Mouse (Mus musculus) gastrocnemius, adult 8-10 months (tissue): ENCODE measurements at regions not wholly inside any gene's neighbourhood (a gene's known extent, or its start where the extent isn't known, plus 50 kb on each side); places are given as distances from the start of the nearest gene placed in this dataset.

Experiments used
- DNase-seq, 2 experiments: peaks; one replicate each; pipeline ENCODE4 v3.0.0; 2022; ENCODE audit warnings: low spot score in 2 of 2

DNA sequence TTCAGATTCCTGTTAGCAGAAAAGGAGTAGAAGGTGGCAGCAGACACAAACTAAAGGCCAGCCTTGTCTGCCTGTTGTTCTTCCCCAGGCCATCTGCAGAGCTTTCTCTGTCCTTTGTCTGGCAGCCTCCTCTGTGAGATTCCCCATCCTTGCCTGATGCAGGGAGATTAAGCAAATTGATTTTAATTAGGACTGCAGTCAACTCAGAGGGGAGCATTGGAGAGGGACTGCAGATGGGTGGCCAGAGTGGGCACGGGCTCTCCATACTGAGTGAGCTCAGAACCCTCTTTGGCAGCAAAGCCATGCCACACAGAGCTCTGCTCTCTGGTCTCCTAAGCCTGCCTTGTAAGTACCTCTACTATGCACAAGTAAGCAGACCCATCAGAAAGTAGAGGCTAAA lies 158.5 kb downstream of the Maf start:
- no peak for DNase-seq

DNA sequence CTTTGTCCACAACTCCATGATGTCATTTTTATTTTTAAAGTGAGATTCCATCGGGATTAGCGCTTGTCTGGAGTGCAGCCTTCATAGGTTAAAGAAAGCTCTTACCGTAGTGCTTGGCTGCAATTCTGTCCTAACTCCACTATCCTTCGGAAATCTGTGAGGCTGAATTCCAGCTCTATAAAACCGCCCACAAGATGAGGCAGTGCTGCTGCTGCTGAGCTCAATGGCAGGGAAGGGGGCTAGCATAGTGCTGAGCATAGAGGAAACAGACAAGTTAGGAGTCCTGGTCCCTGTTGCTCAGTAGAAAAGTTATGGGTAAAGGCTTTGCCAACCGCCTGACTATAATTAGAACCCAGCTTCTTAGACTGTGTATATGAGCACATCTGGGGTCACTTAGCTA lies 163.5 kb downstream of the Maf start:
- no peak for DNase-seq

DNA sequence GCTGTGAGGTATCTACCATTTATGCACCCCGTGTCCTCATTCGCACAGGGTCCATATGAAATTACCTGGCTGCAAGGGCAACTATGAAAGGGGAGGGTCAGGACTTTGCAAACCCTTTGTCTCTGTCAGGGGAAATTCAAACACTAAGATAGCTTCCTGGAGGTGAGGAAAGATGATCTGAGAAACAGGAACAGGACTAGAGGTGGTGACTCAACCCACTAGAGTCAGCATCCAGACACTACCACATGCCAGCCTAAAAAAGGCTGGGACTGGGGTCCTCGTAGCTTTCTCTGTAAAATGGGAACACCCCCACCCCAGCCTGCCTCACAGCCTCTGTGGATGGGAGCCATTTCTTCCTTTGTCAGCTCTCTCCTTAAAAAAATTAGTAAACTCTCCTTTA lies 164.7 kb downstream of the Maf start:
- no peak for DNase-seq

- no peak for DNase-seq
Observed at GRCm38 (mm10) chr8:115539600-115539999, 168.0 kb downstream of the Maf start.

DNA sequence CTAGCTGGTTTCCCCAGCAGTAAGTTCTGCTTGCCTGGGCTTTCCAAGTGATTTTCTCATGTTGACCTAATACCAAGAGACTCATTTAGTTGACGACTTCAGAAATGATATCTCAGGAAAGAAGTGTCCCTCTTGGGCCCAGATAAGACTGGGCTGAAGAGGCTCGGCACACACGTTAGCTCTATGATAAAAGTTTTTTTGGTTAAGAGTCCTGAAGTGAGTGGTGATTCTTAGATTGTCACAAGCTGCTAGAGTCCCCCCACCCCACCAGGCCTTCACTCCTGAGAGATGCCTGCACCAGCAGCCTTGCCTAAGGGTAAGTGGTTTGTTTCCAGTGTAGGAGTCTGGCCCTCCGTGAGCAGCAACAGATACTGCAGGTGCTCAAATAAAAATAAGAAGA lies 169.4 kb downstream of the Maf start:
- DNase-seq: no peak

DNA sequence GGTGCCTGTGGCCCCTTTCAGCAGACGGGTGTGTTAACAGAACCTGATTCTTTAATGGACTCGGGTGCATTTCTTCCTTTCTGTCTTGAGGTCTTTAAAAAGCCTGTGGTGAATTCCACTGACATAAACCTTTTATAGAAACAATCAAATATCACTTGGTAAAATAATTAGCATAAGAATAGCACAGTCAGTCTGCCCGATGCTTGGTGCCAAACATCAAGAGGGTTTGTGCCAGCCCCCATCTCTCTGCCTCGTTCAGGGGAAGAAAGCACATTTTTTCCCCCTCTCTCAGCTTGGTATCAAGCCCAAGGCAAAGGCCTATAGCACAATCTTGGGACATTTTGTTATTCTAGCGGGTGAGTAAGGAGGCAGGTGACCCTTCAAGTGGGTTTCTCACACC lies 169.8 kb downstream of the Maf start:
- DNase-seq: no peak

GRCm38 (mm10) chr8:115536554-115537346 lies 170.8 kb downstream of the Maf start:
- DNase-seq: no peak

GRCm38 (mm10) chr8:115536001-115536400 lies 171.6 kb downstream of the Maf start:
- DNase-seq: no peak

- DNase-seq: no peak
Observed at GRCm38 (mm10) chr8:115534030-115534429, 173.6 kb downstream of the Maf start.

DNA sequence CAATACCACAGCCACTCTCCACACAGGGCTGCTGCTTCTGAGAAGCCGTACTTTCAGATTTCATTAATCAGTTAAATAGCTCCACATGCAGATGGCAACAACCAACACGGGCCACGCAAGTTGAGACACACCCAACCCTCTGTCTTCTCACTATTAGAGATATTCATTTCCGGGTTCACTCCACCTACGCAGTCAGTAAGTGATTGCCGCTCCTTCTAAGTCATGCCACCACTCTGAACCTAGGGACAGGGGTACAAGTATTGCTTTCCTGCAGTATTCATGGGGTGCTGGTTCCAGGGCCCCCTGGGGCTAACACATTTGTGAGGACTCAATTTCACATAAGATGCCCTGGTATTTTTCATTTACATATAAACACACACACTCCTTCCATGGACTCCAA lies 176.3 kb downstream of the Maf start:
- DNase-seq: no peak

- no peak for DNase-seq
Observed at GRCm38 (mm10) chr8:115529568-115530342, 177.8 kb downstream of the Maf start.

GRCm38 (mm10) chr8:115528879-115529278 lies 178.7 kb downstream of the Maf start:
- DNase-seq: no peak

DNA sequence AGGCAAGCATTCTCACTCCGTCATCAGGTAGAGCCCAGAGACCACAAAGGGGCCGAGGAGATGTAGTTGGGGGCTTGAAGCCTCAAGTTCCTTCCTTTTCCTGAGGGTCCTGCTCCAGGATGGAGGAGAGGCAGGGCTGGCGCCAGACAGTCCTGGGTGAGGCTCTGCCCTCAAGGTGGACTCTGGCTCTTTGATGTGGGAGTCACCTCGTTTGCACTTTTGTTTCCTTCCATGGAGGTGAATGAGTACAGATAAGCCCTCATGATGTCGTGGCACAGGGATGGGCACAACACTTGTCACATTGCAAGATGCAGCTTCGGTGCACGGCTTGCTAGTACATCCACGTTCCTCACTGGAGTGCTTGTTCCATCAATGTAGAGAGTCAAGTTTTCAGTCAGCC lies 182.4 kb downstream of the Maf start:
- no peak for DNase-seq

DNA sequence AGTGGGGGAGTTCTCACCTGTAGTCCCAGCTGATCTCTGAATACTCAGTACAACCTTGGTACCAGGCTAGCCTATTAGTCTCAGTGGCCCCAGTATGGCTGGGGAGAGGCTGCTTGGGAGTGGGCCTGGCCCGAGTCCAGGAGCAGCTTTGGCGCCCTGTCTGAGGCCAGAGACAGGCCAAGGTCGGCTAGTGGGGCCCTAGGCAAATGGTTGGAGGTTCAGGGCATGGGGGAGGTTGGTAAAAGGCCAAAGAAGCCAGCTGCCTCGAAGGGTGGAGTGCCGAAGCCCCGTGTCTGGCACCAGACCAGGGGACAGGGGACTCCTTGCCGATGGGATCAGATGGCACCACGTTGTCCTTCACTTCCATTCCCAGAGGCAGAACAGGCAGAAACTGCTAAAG lies 182.9 kb downstream of the Maf start:
- no peak for DNase-seq

GRCm38 (mm10) chr8:115522527-115522926 lies 185.1 kb downstream of the Maf start:
- no peak for DNase-seq

DNA sequence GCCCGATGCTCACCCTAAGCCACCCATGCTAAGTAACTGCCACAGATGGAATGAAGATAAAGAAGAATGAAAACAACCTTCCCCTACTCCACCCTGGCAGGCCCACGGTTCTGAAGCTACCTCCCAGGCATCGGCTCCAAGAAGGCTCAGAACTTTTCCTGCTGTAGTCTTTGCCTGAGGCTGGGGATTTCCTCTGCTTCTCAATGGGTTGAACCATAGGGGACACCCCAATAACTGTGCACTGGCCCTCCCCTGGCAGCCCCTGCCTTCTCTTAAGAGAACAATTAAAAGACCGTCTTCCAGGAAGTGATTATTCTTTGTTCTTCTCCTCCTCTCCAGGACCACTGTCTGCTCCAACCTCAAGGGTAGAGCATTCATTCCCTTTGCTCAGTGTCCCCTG lies 191.9 kb downstream of the Maf start:
- DNase-seq: no peak

GRCm38 (mm10) chr8:115514485-115514884 lies 193.1 kb downstream of the Maf start:
- no peak for DNase-seq

DNA sequence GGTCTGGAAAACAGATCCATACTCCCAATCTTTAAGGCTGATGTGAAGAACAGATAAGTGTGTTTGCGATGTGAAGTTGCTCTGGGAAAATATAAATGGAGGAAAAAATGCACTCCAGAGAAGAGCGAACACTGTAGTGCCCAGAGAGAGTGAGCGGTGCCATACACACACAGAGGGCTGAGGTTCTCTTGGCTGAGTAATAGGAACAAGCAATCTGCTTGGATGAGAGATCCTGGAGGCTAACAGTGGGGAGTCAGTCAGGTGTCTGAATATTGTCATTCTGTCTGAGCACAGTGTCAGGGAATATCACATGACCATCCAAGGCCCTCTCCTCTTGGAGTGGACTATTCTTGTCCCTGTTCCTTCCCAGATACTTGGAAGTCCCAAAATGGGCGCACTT lies 200.4 kb downstream of the Maf start:
- no peak for DNase-seq

DNA sequence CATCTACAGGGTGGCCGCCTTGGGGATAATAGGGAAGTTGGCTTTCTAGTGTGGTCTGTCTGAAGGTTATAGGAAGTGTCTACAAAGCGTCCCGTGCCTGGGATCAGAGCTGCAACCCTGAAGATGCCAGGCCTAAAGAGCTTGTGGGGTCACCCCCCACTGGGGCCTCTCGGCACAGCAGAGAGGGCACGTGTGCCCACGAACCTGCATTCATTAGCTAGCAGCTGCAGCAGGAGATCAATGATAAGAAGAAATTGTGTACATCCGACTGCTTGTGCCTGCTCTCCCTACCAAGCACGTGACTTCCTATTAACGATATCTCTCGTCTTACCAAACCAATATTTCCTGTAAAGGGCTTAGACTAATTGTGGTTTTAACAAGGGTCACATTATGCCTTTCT lies 200.9 kb downstream of the Maf start:
- DNase-seq: no peak

GRCm38 (mm10) chr8:115496016-115496415 lies 211.6 kb downstream of the Maf start:
- no peak for DNase-seq

- DNase-seq: no peak
Observed at GRCm38 (mm10) chr8:115494353-115494752, 213.2 kb downstream of the Maf start.

DNA sequence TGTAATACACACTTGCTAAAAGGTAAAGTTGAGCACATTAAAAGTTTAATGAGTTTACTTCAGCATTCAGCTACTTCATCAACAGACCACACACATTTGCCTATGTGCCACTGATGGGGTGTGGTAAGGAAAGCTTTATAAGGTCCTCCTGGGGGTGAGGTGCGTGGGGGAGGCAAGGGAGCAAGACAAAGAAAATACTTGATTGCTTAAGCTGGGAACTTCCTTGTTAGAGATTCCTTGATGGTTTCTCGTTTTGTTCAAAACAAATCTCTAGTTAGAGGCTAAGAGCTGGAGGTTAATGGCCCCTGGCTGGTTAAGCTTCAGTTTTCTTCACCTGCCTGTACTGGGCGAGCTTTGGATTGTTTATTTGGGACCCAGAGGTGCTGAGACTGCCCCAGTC lies 220.7 kb downstream of the Maf start:
- no peak for DNase-seq

GRCm38 (mm10) chr8:115481136-115481535 lies 226.5 kb downstream of the Maf start:
- DNase-seq: no peak
